Mouse (Mus musculus): ENCODE measurements around the gene Epn2. TPM values are rescaled to one million over a fixed set of nuclear protein-coding genes. Genes with fewer than 3 reads are reported as not detected.
A peak's percentile ranks its signal among the peaks of the same experiment; 100 is the strongest.

Epn2 gene
- polyA plus RNA-seq, 1 experiment from 2014 or later: 48.3 TPM

- Histone ChIP-seq H3K9me3 (no peaks in the 10 kb centered on the region), H3K4me3 (replicated peaks) (peak overlapping the region; percentile 20), H3K27ac (no peak overlapping the region), H3K4me2 (replicated peaks) (peak overlapping the region; percentile 51), H3K36me3 (no peaks in the 10 kb centered on the region), H3K27me3 (peaks cover 6% of the 10 kb centered on the region), H3K4me1 (replicated peaks) (peaks cover 20% of the 10 kb centered on the region), H3K9ac (replicated peaks) (peak overlapping the region; percentile 37)
- peak; percentile 51; the same call in 1 of the 2 replicates for ATAC-seq
- 10% methylated on average over 18 of the region's 22 CpGs for WGBS
These were observed 36.4 kb upstream of the Epn2 start for GRCm38 (mm10) chr11:61615686-61616522.

DNA sequence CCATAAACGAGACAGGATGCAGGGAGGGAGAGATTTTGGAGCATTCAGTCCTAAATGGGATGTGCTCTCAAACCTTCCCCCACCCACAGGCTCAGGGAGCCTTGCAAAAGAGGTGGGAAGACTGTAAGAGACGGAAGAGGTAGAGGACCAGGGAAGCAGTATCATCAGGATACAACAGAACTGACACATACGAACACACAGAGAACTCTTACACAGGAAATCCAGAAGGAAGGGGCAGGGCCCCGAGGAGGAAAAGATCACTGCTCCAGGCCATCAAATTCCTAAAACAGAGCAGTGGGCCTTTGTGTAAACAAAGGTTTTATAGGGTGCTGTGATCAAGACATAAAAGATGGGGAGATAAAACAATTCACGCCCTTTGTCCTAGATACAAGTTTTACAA, 34.9 kb upstream of the Epn2 start:
- Histone ChIP-seq H3K4me2 (replicated peaks) (no peak overlapping the region), H3K9ac (replicated peaks) (no peak overlapping the region), H3K36me3 (no peaks in the 10 kb centered on the region), H3K4me3 (replicated peaks) (no peak overlapping the region), H3K27ac (no peak overlapping the region), H3K27me3 (peaks cover 6% of the 10 kb centered on the region), H3K4me1 (replicated peaks) (peaks cover 8% of the 10 kb centered on the region), H3K9me3 (no peaks in the 10 kb centered on the region)
- 76% methylated on average over 5 of the region's 5 CpGs for WGBS
- ATAC-seq: no peak

GRCm38 (mm10) chr11:61612116-61612635, 32.7 kb upstream of the Epn2 start:
- no peak overlapping the region for H3K4me2 ChIP-seq (replicated peaks)
- 86% methylated on average over 4 of the region's 4 CpGs for WGBS

GRCm38 (mm10) chr11:61611197-61611596, 31.7 kb upstream of the Epn2 start:
- no peak for ATAC-seq
- 80% methylated on average over 3 of the region's 3 CpGs for WGBS
- Histone ChIP-seq H3K4me3 (replicated peaks) (no peak overlapping the region), H3K27ac (no peak overlapping the region), H3K4me1 (replicated peaks) (peaks cover 8% of the 10 kb centered on the region), H3K27me3 (no peaks in the 10 kb centered on the region), H3K36me3 (no peaks in the 10 kb centered on the region), H3K9me3 (peaks cover 4% of the 10 kb centered on the region), H3K9ac (replicated peaks) (no peak overlapping the region), H3K4me2 (replicated peaks) (no peak overlapping the region)

More at GRCm38 (mm10) chr11:61612116-61612635, 32.7 kb upstream of the Epn2 start:
- Histone ChIP-seq H3K4me3 (replicated peaks) (no peak overlapping the region), H3K27ac (no peak overlapping the region), H3K9me3 (no peaks in the 10 kb centered on the region), H3K9ac (replicated peaks) (no peak overlapping the region), H3K36me3 (no peaks in the 10 kb centered on the region), H3K27me3 (peaks cover 6% of the 10 kb centered on the region), H3K4me1 (replicated peaks) (peaks cover 8% of the 10 kb centered on the region)
- no peak for ATAC-seq

DNA sequence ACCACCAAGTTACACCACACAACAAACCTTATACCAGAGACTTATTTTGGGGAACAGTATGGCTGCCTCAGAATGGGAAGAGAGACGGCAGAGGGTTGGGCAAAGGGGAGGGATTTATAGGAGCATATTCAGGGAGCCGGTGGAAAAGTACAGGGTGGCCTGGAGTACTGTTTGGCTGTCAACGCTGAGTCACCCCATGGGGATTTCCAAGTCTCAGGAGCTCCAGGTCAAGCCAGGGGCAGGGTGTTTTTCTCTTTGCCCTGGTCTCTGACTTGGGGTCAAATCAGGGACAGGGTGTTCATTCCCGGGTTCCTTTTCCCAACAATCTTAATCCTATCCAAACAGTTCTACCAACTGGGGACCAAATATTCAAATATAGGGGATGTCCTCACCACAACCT, 28.6 kb upstream of the Epn2 start:
- Histone ChIP-seq H3K9ac (replicated peaks) (no peak overlapping the region), H3K4me1 (replicated peaks) (no peaks in the 10 kb centered on the region)
- WGBS: 83% methylated on average over 4 of the region's 4 CpGs

DNA sequence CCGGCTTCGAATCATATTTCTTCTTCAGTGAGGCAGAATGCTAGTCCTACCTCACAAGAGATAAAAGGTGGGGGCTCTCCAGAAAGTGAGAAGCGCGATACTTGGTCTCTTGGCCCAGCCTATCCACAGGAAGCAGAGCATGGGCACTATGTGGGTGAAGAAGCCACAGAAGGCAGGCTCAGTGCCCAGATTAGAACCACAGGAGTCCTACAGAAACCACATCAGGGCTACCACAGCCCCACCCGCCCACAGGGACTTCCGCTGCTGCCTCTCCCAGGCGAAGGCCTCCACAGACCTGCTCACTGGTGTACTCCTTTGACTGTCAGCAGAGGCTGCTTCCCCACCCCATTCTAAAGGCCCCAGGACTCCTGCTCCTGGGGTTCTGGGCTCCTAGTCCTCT, 23.2 kb upstream of the Epn2 start:
- no peak overlapping the region for H3K4me3 ChIP-seq (replicated peaks)
- no peaks in the 10 kb centered on the region for H3K4me1 ChIP-seq (replicated peaks)
- no peak for ATAC-seq
- no peaks in the 10 kb centered on the region for H3K36me3 ChIP-seq
- peaks cover 7% of the 10 kb centered on the region for H3K9me3 ChIP-seq
- 95% methylated on average over 7 of the region's 7 CpGs for WGBS
- H3K9ac ChIP-seq (replicated peaks): no peak overlapping the region
- H3K27ac ChIP-seq: no peak overlapping the region
- no peak overlapping the region for H3K4me2 ChIP-seq (replicated peaks)
- H3K27me3 ChIP-seq: no peaks in the 10 kb centered on the region

More for the DNA sequence above, 28.6 kb upstream of the Epn2 start:
- Histone ChIP-seq H3K4me2 (replicated peaks) (no peak overlapping the region), H3K27me3 (no peaks in the 10 kb centered on the region), H3K9me3 (peaks cover 7% of the 10 kb centered on the region), H3K27ac (no peak overlapping the region), H3K4me3 (replicated peaks) (no peak overlapping the region), H3K36me3 (no peaks in the 10 kb centered on the region)
- no peak for ATAC-seq

DNA sequence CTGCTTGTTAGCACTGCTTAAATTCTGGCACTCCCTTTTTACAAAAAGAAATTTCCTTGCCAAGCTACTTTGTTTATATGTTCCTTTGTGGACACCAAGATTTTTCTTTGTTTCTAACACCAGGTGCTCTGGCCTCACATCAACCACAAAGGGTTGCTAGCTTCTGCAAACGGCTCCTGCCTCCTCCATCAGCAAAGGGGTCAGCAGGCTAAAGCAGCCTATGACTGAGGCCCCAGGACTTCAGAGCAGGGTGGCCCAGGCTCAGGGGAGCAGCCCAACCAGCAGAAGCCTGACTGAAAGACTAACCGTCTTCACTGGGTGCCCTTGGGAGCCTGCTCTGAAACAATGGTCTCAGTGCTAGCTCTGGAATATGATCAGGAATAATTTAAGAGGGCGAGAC, 22.0 kb upstream of the Epn2 start:
- Histone ChIP-seq H3K27ac (no peak overlapping the region), H3K4me2 (replicated peaks) (no peak overlapping the region), H3K4me3 (replicated peaks) (no peak overlapping the region), H3K9me3 (peaks cover 6% of the 10 kb centered on the region), H3K36me3 (no peaks in the 10 kb centered on the region), H3K9ac (replicated peaks) (no peak overlapping the region), H3K4me1 (replicated peaks) (no peaks in the 10 kb centered on the region), H3K27me3 (no peaks in the 10 kb centered on the region)
- ATAC-seq: no peak
- 63% methylated on average over 3 of the region's 3 CpGs for WGBS

- ATAC-seq: no peak
- 60% methylated on average over 6 of the region's 6 CpGs for WGBS
These were observed 18.9 kb upstream of the Epn2 start for GRCm38 (mm10) chr11:61598367-61598766.

DNA sequence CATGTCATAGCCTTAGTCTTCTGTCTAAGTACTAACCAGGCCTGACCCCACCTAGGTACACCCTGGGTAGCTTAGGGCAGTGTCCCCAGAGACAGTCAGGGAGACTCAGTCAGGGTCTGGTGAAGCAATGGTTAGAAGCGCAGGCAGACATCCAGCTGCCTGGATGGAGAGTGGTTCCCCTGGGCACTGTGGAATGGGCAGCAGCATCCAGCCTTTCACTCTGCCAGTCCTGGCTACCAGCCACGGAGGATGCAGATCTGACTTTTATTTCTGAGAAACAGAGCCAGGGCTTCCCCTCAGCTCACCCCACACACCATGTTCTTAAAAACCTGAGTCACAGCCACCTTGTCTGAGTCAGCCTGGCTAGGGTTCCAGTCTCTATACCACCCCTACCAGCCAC, 18.0 kb upstream of the Epn2 start:
- Histone ChIP-seq H3K9ac (replicated peaks) (no peak overlapping the region), H3K27me3 (no peaks in the 10 kb centered on the region), H3K36me3 (no peaks in the 10 kb centered on the region), H3K9me3 (no peaks in the 10 kb centered on the region), H3K4me3 (replicated peaks) (no peak overlapping the region), H3K27ac (no peak overlapping the region), H3K4me1 (replicated peaks) (no peaks in the 10 kb centered on the region), H3K4me2 (replicated peaks) (no peak overlapping the region)
- ATAC-seq: no peak
- 83% methylated on average over 2 of the region's 2 CpGs for WGBS

More at GRCm38 (mm10) chr11:61598367-61598766, 18.9 kb upstream of the Epn2 start:
- no peak overlapping the region for H3K4me2 ChIP-seq (replicated peaks)
- no peaks in the 10 kb centered on the region for H3K4me1 ChIP-seq (replicated peaks)
- no peak overlapping the region for H3K27ac ChIP-seq
- no peaks in the 10 kb centered on the region for H3K36me3 ChIP-seq
- no peak overlapping the region for H3K4me3 ChIP-seq (replicated peaks)
- no peak overlapping the region for H3K9ac ChIP-seq (replicated peaks)
- H3K9me3 ChIP-seq: no peaks in the 10 kb centered on the region
- H3K27me3 ChIP-seq: no peaks in the 10 kb centered on the region

- Histone ChIP-seq H3K27ac (no peak overlapping the region), H3K4me1 (replicated peaks) (no peaks in the 10 kb centered on the region), H3K27me3 (no peaks in the 10 kb centered on the region), H3K9me3 (no peaks in the 10 kb centered on the region), H3K4me3 (replicated peaks) (no peak overlapping the region), H3K4me2 (replicated peaks) (no peak overlapping the region), H3K36me3 (no peaks in the 10 kb centered on the region), H3K9ac (replicated peaks) (no peak overlapping the region)
- ATAC-seq: no peak
These were observed 13.6 kb upstream of the Epn2 start for GRCm38 (mm10) chr11:61593069-61593468.

DNA sequence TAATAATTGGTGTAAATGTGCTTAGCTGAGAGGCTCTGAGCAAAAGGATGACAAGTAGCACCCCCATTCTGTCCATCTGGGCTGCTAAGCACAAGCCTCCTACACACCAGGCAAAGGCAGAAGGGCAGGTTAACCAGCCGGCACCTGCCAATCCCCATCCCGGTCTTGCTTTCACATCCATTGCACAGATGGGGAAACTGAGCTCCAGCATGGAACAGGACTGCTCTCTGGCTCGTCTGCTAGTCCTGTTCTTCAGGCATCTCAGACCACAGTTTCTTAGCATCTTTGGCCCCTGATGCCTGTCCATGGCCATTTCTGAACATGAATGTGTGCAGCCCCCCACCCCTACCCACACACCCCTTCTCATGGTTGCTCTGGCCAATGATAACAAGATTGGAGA, 12.6 kb upstream of the Epn2 start:
- H3K4me1 ChIP-seq (replicated peaks): no peaks in the 10 kb centered on the region
- ATAC-seq: no peak
- no peaks in the 10 kb centered on the region for H3K36me3 ChIP-seq
- no peak overlapping the region for H3K4me2 ChIP-seq (replicated peaks)
- H3K27me3 ChIP-seq: no peaks in the 10 kb centered on the region
- no peaks in the 10 kb centered on the region for H3K9me3 ChIP-seq
- no peak overlapping the region for H3K4me3 ChIP-seq (replicated peaks)
- 95% methylated on average over 3 of the region's 3 CpGs for WGBS
- H3K9ac ChIP-seq (replicated peaks): no peak overlapping the region
- H3K27ac ChIP-seq: no peak overlapping the region

GRCm38 (mm10) chr11:61590516-61591213, 11.2 kb upstream of the Epn2 start:
- Histone ChIP-seq H3K27ac (no peak overlapping the region), H3K36me3 (no peaks in the 10 kb centered on the region), H3K9me3 (no peaks in the 10 kb centered on the region), H3K4me1 (replicated peaks) (no peaks in the 10 kb centered on the region), H3K4me2 (replicated peaks) (no peak overlapping the region), H3K9ac (replicated peaks) (no peak overlapping the region), H3K4me3 (replicated peaks) (no peak overlapping the region), H3K27me3 (no peaks in the 10 kb centered on the region)
- WGBS: 46% methylated on average over 7 of the region's 7 CpGs
- no peak for ATAC-seq
